Comparison of ENCODE assay signal across 25 mouse cellular contexts in the genomic region with DNA sequence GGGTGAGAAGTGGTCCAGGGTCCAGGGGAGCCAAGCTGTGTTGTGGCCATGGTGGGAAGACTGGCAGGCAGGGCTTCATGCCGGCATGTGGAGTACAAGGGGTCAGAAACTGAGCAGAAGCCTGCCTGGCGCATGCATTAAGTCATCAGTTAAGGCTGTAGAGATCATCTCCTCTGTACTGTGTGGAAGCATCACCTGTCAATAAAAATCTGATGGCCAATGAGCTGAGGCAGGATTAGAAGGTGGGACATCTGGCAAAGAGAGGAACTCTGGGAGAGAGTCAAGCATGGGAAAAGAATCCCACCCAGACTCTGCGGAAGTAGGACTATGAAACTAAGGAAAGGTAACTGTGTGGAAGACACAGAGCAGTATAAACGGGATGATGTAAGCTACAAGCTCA. TPM values are rescaled to one million over a fixed set of nuclear protein-coding genes. Genes with fewer than 3 reads are reported as not detected.
"Had no signal": no experiment of that assay in that cellular context is flagged by ENCODE, and none has a peak within 500 bp of the region (broad histone marks: within the 10 kb centered on the region; RNA-seq: fewer than 3 reads in every experiment).

No protein-coding gene starts in this region.

- DNase-seq: gastrocnemius, postnatal 14 days; gastrocnemius, postnatal 36 days; heart, adult 11 months; heart, adult 2 months; heart, postnatal 14 days; heart, postnatal 36 days; kidney, adult 11 months; kidney, adult 2 months; kidney, adult 9 months; kidney, postnatal 10 days; kidney, postnatal 25 days; kidney, postnatal 4 days; liver; liver, embryonic 13.5 days had no signal

- H3K27me3 ChIP-seq: heart, embryonic 13.5 days; heart, embryonic 15.5 days; hindbrain, embryonic 13.5 days; hindbrain, embryonic 15.5 days; limb, embryonic 12.5 days; liver, embryonic 13.5 days had no signal

- H3K4me3 ChIP-seq: heart, adult 2 months; heart, embryonic 13.5 days; heart, embryonic 15.5 days; hindbrain, embryonic 13.5 days; hindbrain, embryonic 15.5 days; layer of hippocampus, adult 2 months; left cerebral cortex, adult 2 months; limb, embryonic 10.5 days; limb, embryonic 12.5 days; liver, embryonic 13.5 days had no signal

- H3K9ac ChIP-seq: heart, embryonic 13.5 days; heart, embryonic 15.5 days; hindbrain, embryonic 13.5 days; hindbrain, embryonic 15.5 days; limb, embryonic 12.5 days; liver, embryonic 13.5 days had no signal

- ATAC-seq: inflammation-experienced regulatory T-cells, adult 6 months had no signal

- H3K27ac ChIP-seq: heart, adult 2 months; heart, embryonic 13.5 days; heart, embryonic 15.5 days; hindbrain, embryonic 13.5 days; hindbrain, embryonic 15.5 days; layer of hippocampus, adult 2 months; left cerebral cortex, adult 2 months; limb, embryonic 10.5 days; limb, embryonic 12.5 days; liver, embryonic 13.5 days had no signal

- H3K36me3 ChIP-seq: heart, embryonic 15.5 days; limb, embryonic 10.5 days; limb, embryonic 12.5 days; liver, embryonic 13.5 days had no signal

- H3K4me1 ChIP-seq: heart, embryonic 13.5 days; heart, embryonic 15.5 days; hindbrain, embryonic 13.5 days; hindbrain, embryonic 15.5 days; limb, embryonic 10.5 days; limb, embryonic 12.5 days; liver, embryonic 13.5 days had no signal

- H3K9me3 ChIP-seq: heart, embryonic 13.5 days; heart, embryonic 15.5 days; hindbrain, embryonic 13.5 days; hindbrain, embryonic 15.5 days; limb, embryonic 10.5 days; limb, embryonic 12.5 days; liver, embryonic 13.5 days had no signal

- H3K4me2 ChIP-seq: heart, embryonic 11.5 days; heart, embryonic 13.5 days; heart, embryonic 15.5 days; hindbrain, embryonic 13.5 days; hindbrain, embryonic 15.5 days; limb, embryonic 12.5 days; liver, embryonic 11.5 days; liver, embryonic 13.5 days had no signal

RNA-seq across cellular contexts. Expression of gene Scamp5, which starts 14.3 kb away (rescaled TPM):
- polyA plus RNA-seq: inflammation-experienced regulatory T-cells, adult 6 months had no signal

RNA-seq across cellular contexts. Expression of gene Rpp25, which starts 50.3 kb away (rescaled TPM):
- polyA plus RNA-seq: inflammation-experienced regulatory T-cells, adult 6 months had no signal
